In genomic region chr6:70714239-70714638, GRCm38 (mm10) we compare ENCODE assay signal across 7 mouse cellular contexts.
DNase-seq lines count a peak whose midpoint lies in the region.

No protein-coding gene starts in this region.

- DNase-seq in adipocyte (ENCODE audit: low spot score), result peak; percentile 58
- peak; percentile 67 to 77 for DNase-seq in cerebellum, postnatal 36 days
- DNase-seq in frontal cortex, postnatal 36 days (ENCODE audit: low spot score in 2 of 2), result peak; percentile 71 to 82
- peak; percentile 52 for DNase-seq in hindlimb bud, embryonic 11.5 days (ENCODE audit: extremely low spot score, low read depth, low spot score)
- peak; percentile 65 to 76 for DNase-seq in left cerebral cortex, adult 18-20 months (ENCODE audit: low spot score in 2 of 2)
- DNase-seq in lung, postnatal 4 days, result peak; percentile 48 to 65
- peak; percentile 82 to 85 for DNase-seq in right cerebral cortex, adult 2 months (ENCODE audit: low spot score in 2 of 2)

Comparison
In these comparisons a context has a peak if more than half of its experiments do, and no peak if none do; other contexts are left out.
1. Peak in every context shown above with its lines: DNase-seq.